Mouse (Mus musculus) ES-E14 (cell line): Measurements from ENCODE around the gene Tmem178. TPM values are rescaled to one million over a fixed set of nuclear protein-coding genes. Genes with fewer than 3 reads are reported as not detected.

Source experiments
- DNase-seq: peaks from one replicate; pipeline ENCODE4 v3.0.0-alpha.2; 2013; ENCODE audit warnings: low read depth, low spot score
- H3K27ac ChIP-seq: 2 replicates; pipeline ENCODE4 v1.5.1; 2012; ENCODE audit warnings: low read depth, mild to moderate bottlenecking, low read length, moderate library complexity, mixed read lengths; ENCODE audit not compliant: poor library complexity, insufficient read depth, severe bottlenecking
- H3K36me3 ChIP-seq: 2 replicates; pipeline ENCODE4 v1.6.1; 2012; ENCODE audit warnings: mild to moderate bottlenecking, low read length, moderate library complexity, mixed read lengths; ENCODE audit not compliant: control insufficient read depth, poor library complexity, insufficient read depth, severe bottlenecking
- H3K4me1 ChIP-seq, 2 experiments: fragments of 150-350 bp in 1 of 2; sonication (generic) in 1 of 2; 2 replicates each; pipeline ENCODE4 v1.6.1; 2012; ENCODE audit warnings: low read length in 2 of 2, mild to moderate bottlenecking in 1 of 2, mixed read lengths in 1 of 2; ENCODE audit not compliant: control insufficient read depth in 2 of 2, insufficient read depth in 2 of 2, poor library complexity in 1 of 2
- H3K4me3 ChIP-seq, 2 experiments: fragments of 150-350 bp in 1 of 2; sonication (generic) in 1 of 2; 2 replicates each; pipeline ENCODE4 v1.5.1; 2012; ENCODE audit warnings: low read length in 2 of 2, low read depth in 1 of 2, mild to moderate bottlenecking in 1 of 2, mixed read lengths in 1 of 2; ENCODE audit not compliant: insufficient read depth in 1 of 2, poor library complexity in 1 of 2, severe bottlenecking in 1 of 2
- H3K9ac ChIP-seq: 2 replicates; pipeline ENCODE4 v1.6.1; 2012; ENCODE audit warnings: low read depth, mild to moderate bottlenecking, low read length, mixed read lengths; ENCODE audit not compliant: poor library complexity, insufficient read depth, severe bottlenecking
- H3K9me3 ChIP-seq: fragments of 150-350 bp; sonication (generic); 2 replicates; pipeline ENCODE4 v1.6.1; 2012; ENCODE audit warnings: low read depth, mild to moderate bottlenecking, low read length; ENCODE audit not compliant: control insufficient read depth, insufficient read depth
- CHD2 ChIP-seq: IDR thresholded peaks from 2 replicates; pipeline ENCODE4 v1.6.1; 2014; ENCODE audit warnings: mild to moderate bottlenecking, low read depth, low read length, inconsistent platforms
- HCFC1 ChIP-seq: IDR thresholded peaks from 2 replicates; pipeline ENCODE4 v1.6.1; 2012; ENCODE audit warnings: low read length, inconsistent platforms, borderline replicate concordance; ENCODE audit not compliant: insufficient read depth
- MAFK ChIP-seq: IDR thresholded peaks from 2 replicates; pipeline ENCODE4 v1.6.1; 2014; ENCODE audit warnings: mild to moderate bottlenecking, low read depth, low read length, inconsistent platforms; ENCODE audit not compliant: insufficient read depth
- ZC3H11A ChIP-seq: IDR thresholded peaks from 2 replicates; pipeline ENCODE4 v1.6.1; 2012; ENCODE audit warnings: low read depth, mild to moderate bottlenecking, inconsistent platforms, low read length, borderline replicate concordance
- ZNF384 ChIP-seq: IDR thresholded peaks from 2 replicates; pipeline ENCODE4 v1.6.1; 2012; ENCODE audit warnings: low read depth, low read length, inconsistent platforms
- in situ Hi-C, 2 experiments: fragments of 600-800 bp; cut with MboI; formaldehyde crosslinking; loops; one replicate each; pipeline ENCODE4 v1.15.1; 2025; ENCODE audit warnings: low sequenced_read_pairs in 2 of 2, inconsistent platforms in 1 of 2; ENCODE audit not compliant: unreplicated experiment in 2 of 2
- total RNA-seq: library from RNA; depleted of rRNA; stranded (reverse); fragments of 300-350 nt; gene quantifications from 2 replicates; pipeline ENCODE4 v1.2.3, GENCODE M21; 2012

Gene Tmem178
- total RNA-seq, 1 experiment: 0.40 TPM

DNA sequence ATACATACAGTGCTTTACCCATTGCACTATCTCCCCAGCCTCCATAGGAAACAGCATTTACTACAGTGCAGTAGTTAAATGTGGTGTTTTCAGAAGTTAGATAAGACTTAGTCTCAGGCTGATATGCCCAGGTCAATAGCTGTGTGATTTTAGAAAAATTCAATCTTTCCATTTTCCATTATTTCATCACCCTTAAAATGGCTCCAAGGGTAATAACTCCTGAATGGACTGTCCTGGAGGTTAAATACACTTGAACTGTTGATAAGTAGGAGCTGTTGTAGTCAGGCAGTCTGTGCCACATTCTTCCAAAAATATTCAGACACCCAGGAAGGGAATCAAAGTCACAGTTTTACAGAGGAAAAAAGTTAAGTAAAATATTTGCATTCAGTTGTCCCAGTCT is 25.2 kb upstream of the Tmem178 start:
- in situ Hi-C loops: no loop called here
- TF ChIP-seq MAFK: no peak
- no peak for TF ChIP-seq ZC3H11A
- no peak for TF ChIP-seq ZNF384
- no peak for TF ChIP-seq CHD2
- no peak for TF ChIP-seq HCFC1
- Histone ChIP-seq H3K4me3 (no peak overlapping the region), H3K36me3 (no peaks in the 10 kb centered on the region), H3K9me3 (no peaks in the 10 kb centered on the region), H3K4me1 (no peaks in the 10 kb centered on the region), H3K9ac (no peak overlapping the region), H3K27ac (no peak overlapping the region)
- DNase-seq: no peak

DNA sequence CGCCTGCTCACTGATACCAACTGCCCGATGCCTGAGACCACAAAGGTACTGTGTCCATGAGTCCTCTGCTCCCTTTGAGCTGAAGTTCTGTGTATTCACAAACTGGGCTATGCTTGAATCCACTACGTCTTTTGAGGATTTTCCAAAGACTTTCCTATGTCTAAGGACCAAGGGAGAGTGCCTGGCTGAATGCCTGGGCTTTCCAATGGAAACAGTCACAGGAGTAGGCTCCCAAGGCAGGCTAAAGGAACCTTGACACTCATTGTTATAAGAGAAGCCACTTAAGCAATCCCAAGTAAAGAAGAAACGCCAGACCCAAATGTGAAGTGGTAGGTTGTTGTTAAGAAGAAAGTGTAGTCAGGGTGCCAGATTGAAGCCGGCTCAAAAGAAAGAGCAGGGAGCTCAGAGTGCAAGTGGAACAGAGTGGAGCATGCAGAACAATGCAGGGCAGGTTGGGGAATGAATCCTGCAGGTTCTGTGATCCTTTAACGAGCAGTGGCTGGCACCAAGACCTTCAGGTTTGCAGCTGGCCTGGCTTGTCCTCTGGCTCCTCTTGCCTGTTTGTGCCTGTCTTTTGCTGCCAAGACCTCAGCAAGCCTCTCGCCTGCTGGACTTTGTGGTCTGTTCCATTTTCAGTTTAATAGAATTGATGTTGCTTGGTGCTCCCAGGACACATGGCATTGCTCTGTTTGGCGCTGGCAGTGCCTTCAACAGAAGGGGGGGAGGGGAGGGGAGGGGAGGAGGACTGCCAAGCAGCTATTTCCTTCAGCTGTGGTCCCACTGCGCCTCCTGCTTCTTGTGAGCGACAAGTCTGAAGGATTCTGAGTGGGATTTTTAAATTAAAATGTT is 22.9 kb upstream of the Tmem178 start:
- TF ChIP-seq ZNF384: no peak
- no peak for TF ChIP-seq MAFK
- no peak for TF ChIP-seq ZC3H11A
- TF ChIP-seq CHD2: no peak
- no peak for TF ChIP-seq HCFC1
- in situ Hi-C loops: no loop called here
- no peaks in the 10 kb centered on the region for H3K4me1 ChIP-seq

DNA sequence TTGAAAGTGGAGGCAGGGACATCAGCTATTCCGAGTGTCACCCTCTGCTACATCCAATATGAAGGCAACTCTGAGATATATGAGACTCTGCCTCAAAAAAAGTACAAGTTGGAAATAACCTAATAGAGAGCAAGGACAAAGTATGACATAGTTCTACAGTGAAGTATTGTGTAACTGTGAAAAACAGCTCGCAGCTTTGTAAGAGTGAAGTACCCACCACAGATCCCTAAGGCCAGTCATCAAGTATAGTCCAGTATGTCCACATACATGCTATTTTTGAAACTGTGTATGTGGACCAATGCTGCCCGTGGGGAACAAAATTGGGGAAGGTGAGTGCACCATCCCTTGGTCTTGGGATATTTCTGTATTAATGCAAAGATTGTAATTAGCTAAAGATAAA is 18.9 kb upstream of the Tmem178 start:
- in situ Hi-C loops: no loop called here
- no peak for TF ChIP-seq HCFC1
- no peak for TF ChIP-seq MAFK
- TF ChIP-seq ZNF384: no peak
- TF ChIP-seq ZC3H11A: no peak
- TF ChIP-seq CHD2: no peak
- peaks cover 0 to 2% of the 10 kb centered on the region in 2 experiments; a peak in 1 of 4 replicates for H3K4me1 ChIP-seq
- H3K9ac ChIP-seq: no peak overlapping the region
- no peak overlapping the region for H3K27ac ChIP-seq
- H3K36me3 ChIP-seq: no peaks in the 10 kb centered on the region
- no peaks in the 10 kb centered on the region for H3K9me3 ChIP-seq
- H3K4me3 ChIP-seq: no peak overlapping the region
- no peak for DNase-seq

More for the DNA sequence above, 22.9 kb upstream of the Tmem178 start:
- DNase-seq: no peak
- Histone ChIP-seq H3K36me3 (no peaks in the 10 kb centered on the region), H3K9ac (no peak overlapping the region), H3K4me3 (no peak overlapping the region), H3K9me3 (no peaks in the 10 kb centered on the region), H3K27ac (no peak overlapping the region)

DNA sequence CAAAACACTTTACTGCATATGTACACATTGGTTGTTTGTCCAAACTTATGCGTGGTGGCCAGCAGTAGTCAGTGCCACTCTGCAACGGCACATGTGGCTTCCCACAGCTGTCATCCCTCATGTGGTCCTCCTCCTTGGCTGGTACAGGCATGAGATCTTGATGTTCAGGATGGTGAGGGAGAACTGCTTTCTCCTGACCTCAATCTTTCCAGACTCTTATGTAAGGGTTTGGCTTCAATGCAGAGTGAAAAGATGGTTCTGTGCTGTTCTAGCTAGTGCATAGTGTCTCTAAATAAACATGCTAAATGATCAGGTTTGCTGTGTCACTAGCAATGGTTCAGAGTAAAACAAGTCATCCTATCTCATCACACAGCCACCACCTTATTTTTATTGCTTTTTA is 17.3 kb upstream of the Tmem178 start:
- no peak for DNase-seq
- Histone ChIP-seq H3K4me1 (peaks cover 0 to 2% of the 10 kb centered on the region in 2 experiments; a peak in 1 of 4 replicates), H3K4me3 (no peak overlapping the region), H3K9me3 (no peaks in the 10 kb centered on the region), H3K9ac (no peak overlapping the region), H3K36me3 (no peaks in the 10 kb centered on the region), H3K27ac (no peak overlapping the region)
- in situ Hi-C loops: no loop called here
- TF ChIP-seq CHD2: no peak
- no peak for TF ChIP-seq ZC3H11A
- TF ChIP-seq ZNF384: no peak
- no peak for TF ChIP-seq HCFC1
- TF ChIP-seq MAFK: no peak
